Mouse (Mus musculus): ENCODE results near the gene Gadd45a. TPM values are rescaled to one million over a fixed set of nuclear protein-coding genes. Genes with fewer than 3 reads are reported as not detected.

The Gadd45a gene
- polyA plus RNA-seq, 1 experiment from 2014 or later: 70.7 TPM

- Histone ChIP-seq H3K9me3 (replicated peaks; ENCODE audit: low read length) (no peaks in the 10 kb centered on the region), H3K9ac (ENCODE audit: low read depth, low read length) (no peak overlapping the region), H3K4me2 (ENCODE audit: low read length) (no peak overlapping the region), H3K27ac (peak overlapping the region; percentile 36; the same call in 1 of the 2 replicates), H3K4me3 (replicated peaks; ENCODE audit: low read depth, low read length) (no peak overlapping the region), H3K36me3 (ENCODE audit: insufficient read depth, low read length) (no peaks in the 10 kb centered on the region), H3K4me1 (replicated peaks; ENCODE audit: insufficient read depth, low read length) (peaks cover 22% of the 10 kb centered on the region), H3K27me3 (ENCODE audit: insufficient read depth, low read length) (no peaks in the 10 kb centered on the region)
- TF ChIP-seq CTCF (IDR thresholded peaks at IDR 0.05; ENCODE audit: low read depth): no peak
- DNase-seq (ENCODE audit: low spot score) (no peak), ATAC-seq (replicated peaks; ENCODE audit: low FRiP score, low read depth) (no peak)
- 43% methylated on average over 1 of the region's 1 CpGs for WGBS
Measured at GRCm38 (mm10) chr6:67076348-67076747, 39.1 kb upstream of the Gadd45a start.

GRCm38 (mm10) chr6:67074868-67075267 is 37.6 kb upstream of the Gadd45a start:
- no peak overlapping the region for H3K27ac ChIP-seq
- no peak for TF ChIP-seq CTCF (IDR thresholded peaks at IDR 0.05; ENCODE audit: low read depth)
- no peaks in the 10 kb centered on the region for H3K9me3 ChIP-seq (replicated peaks; ENCODE audit: low read length)
- no peak overlapping the region for H3K4me2 ChIP-seq (ENCODE audit: low read length)
- DNase-seq (ENCODE audit: low spot score) (no peak), ATAC-seq (replicated peaks; ENCODE audit: low FRiP score, low read depth) (no peak)
- peaks cover 22% of the 10 kb centered on the region for H3K4me1 ChIP-seq (replicated peaks; ENCODE audit: insufficient read depth, low read length)
- no peak overlapping the region for H3K9ac ChIP-seq (ENCODE audit: low read depth, low read length)
- H3K4me3 ChIP-seq (replicated peaks; ENCODE audit: low read depth, low read length): no peak overlapping the region
- H3K27me3 ChIP-seq (ENCODE audit: insufficient read depth, low read length): no peaks in the 10 kb centered on the region
- no peaks in the 10 kb centered on the region for H3K36me3 ChIP-seq (ENCODE audit: insufficient read depth, low read length)

GRCm38 (mm10) chr6:67073929-67074328 is 36.7 kb upstream of the Gadd45a start:
- no peaks in the 10 kb centered on the region for H3K9me3 ChIP-seq (replicated peaks; ENCODE audit: low read length)
- ATAC-seq (replicated peaks; ENCODE audit: low FRiP score, low read depth) (no peak), DNase-seq (ENCODE audit: low spot score) (no peak)
- 55% methylated on average over 5 of the region's 5 CpGs for WGBS
- TF ChIP-seq CTCF (IDR thresholded peaks at IDR 0.05; ENCODE audit: low read depth): no peak
- no peaks in the 10 kb centered on the region for H3K36me3 ChIP-seq (ENCODE audit: insufficient read depth, low read length)
- no peak overlapping the region for H3K4me2 ChIP-seq (ENCODE audit: low read length)
- no peak overlapping the region for H3K9ac ChIP-seq (ENCODE audit: low read depth, low read length)
- peaks cover 22% of the 10 kb centered on the region for H3K4me1 ChIP-seq (replicated peaks; ENCODE audit: insufficient read depth, low read length)
- H3K4me3 ChIP-seq (replicated peaks; ENCODE audit: low read depth, low read length): no peak overlapping the region
- no peaks in the 10 kb centered on the region for H3K27me3 ChIP-seq (ENCODE audit: insufficient read depth, low read length)
- no peak overlapping the region for H3K27ac ChIP-seq

- Histone ChIP-seq H3K27ac (no peak overlapping the region), H3K4me3 (replicated peaks; ENCODE audit: low read depth, low read length) (no peak overlapping the region), H3K4me2 (ENCODE audit: low read length) (no peak overlapping the region), H3K27me3 (ENCODE audit: insufficient read depth, low read length) (no peaks in the 10 kb centered on the region), H3K9ac (ENCODE audit: low read depth, low read length) (no peak overlapping the region), H3K36me3 (ENCODE audit: insufficient read depth, low read length) (no peaks in the 10 kb centered on the region), H3K4me1 (replicated peaks; ENCODE audit: insufficient read depth, low read length) (peaks cover 22% of the 10 kb centered on the region), H3K9me3 (replicated peaks; ENCODE audit: low read length) (no peaks in the 10 kb centered on the region)
- DNase-seq (ENCODE audit: low spot score) (no peak), ATAC-seq (replicated peaks; ENCODE audit: low FRiP score, low read depth) (no peak)
- 73% methylated on average over 4 of the region's 4 CpGs for WGBS
- no peak for TF ChIP-seq CTCF (IDR thresholded peaks at IDR 0.05; ENCODE audit: low read depth)
Measured at GRCm38 (mm10) chr6:67073446-67073845, 36.2 kb upstream of the Gadd45a start.

- H3K4me2 ChIP-seq (ENCODE audit: low read length): no peak overlapping the region
- no peak for TF ChIP-seq CTCF (IDR thresholded peaks at IDR 0.05; ENCODE audit: low read depth)
- WGBS: 97% methylated on average over 1 of the region's 1 CpGs
- no peaks in the 10 kb centered on the region for H3K36me3 ChIP-seq (ENCODE audit: insufficient read depth, low read length)
- no peak overlapping the region for H3K4me3 ChIP-seq (replicated peaks; ENCODE audit: low read depth, low read length)
- no peaks in the 10 kb centered on the region for H3K9me3 ChIP-seq (replicated peaks; ENCODE audit: low read length)
- ATAC-seq (replicated peaks; ENCODE audit: low FRiP score, low read depth) (no peak), DNase-seq (ENCODE audit: low spot score) (no peak)
- H3K27me3 ChIP-seq (ENCODE audit: insufficient read depth, low read length): no peaks in the 10 kb centered on the region
- no peak overlapping the region for H3K27ac ChIP-seq
- peaks cover 15% of the 10 kb centered on the region; the same call in 1 of the 2 replicates for H3K4me1 ChIP-seq (replicated peaks; ENCODE audit: insufficient read depth, low read length)
- no peak overlapping the region for H3K9ac ChIP-seq (ENCODE audit: low read depth, low read length)
Measured at GRCm38 (mm10) chr6:67071615-67072014, 34.4 kb upstream of the Gadd45a start.

GRCm38 (mm10) chr6:67069800-67070315 is 32.6 kb upstream of the Gadd45a start:
- H3K9ac ChIP-seq (ENCODE audit: low read depth, low read length): no peak overlapping the region
- H3K4me2 ChIP-seq (ENCODE audit: low read length): no peak overlapping the region
- peaks cover 12% of the 10 kb centered on the region; the same call in 1 of the 2 replicates for H3K4me1 ChIP-seq (replicated peaks; ENCODE audit: insufficient read depth, low read length)
- H3K27ac ChIP-seq: peak overlapping the region; percentile 36; the same call in 1 of the 2 replicates
- no peaks in the 10 kb centered on the region for H3K9me3 ChIP-seq (replicated peaks; ENCODE audit: low read length)
- no peak for TF ChIP-seq CTCF (IDR thresholded peaks at IDR 0.05; ENCODE audit: low read depth)
- no peaks in the 10 kb centered on the region for H3K27me3 ChIP-seq (ENCODE audit: insufficient read depth, low read length)
- ATAC-seq (replicated peaks; ENCODE audit: low FRiP score, low read depth): no peak
- 52% methylated on average over 9 of the region's 9 CpGs for WGBS
- DNase-seq (ENCODE audit: low spot score): no peak
- no peaks in the 10 kb centered on the region for H3K36me3 ChIP-seq (ENCODE audit: insufficient read depth, low read length)
- H3K4me3 ChIP-seq (replicated peaks; ENCODE audit: low read depth, low read length): no peak overlapping the region
